Mouse (Mus musculus): ENCODE measurements at regions not wholly inside any gene's neighbourhood (a gene's known extent, or its start where the extent isn't known, plus 50 kb on each side); places are given as distances from the start of the nearest gene placed in this dataset.

GRCm38 (mm10) chr19:60051151-60051550, 107.7 kb upstream of the Rab11fip2 start:
- TF ChIP-seq POLR2A (IDR thresholded peaks at IDR 0.05; ENCODE audit: extremely low read depth, insufficient read depth, low read length) (no peak), CTCF (IDR thresholded peaks at IDR 0.05; ENCODE audit: extremely low read depth, insufficient read depth, low read length) (no peak)
- Histone ChIP-seq H3K4me3 (ENCODE audit: insufficient read depth, low read length) (no peak overlapping the region), H3K27ac (ENCODE audit: insufficient read depth, low read length) (no peak overlapping the region), H3K4me1 (ENCODE audit: control insufficient read depth, insufficient read depth, low read length) (no peaks in the 10 kb centered on the region)

- no peak overlapping the region for H3K4me3 ChIP-seq (ENCODE audit: insufficient read depth, low read length)
- TF ChIP-seq POLR2A (IDR thresholded peaks at IDR 0.05; ENCODE audit: extremely low read depth, insufficient read depth, low read length) (no peak), CTCF (IDR thresholded peaks at IDR 0.05; ENCODE audit: extremely low read depth, insufficient read depth, low read length) (no peak)
- no peaks in the 10 kb centered on the region for H3K4me1 ChIP-seq (ENCODE audit: control insufficient read depth, insufficient read depth, low read length)
- no peak overlapping the region for H3K27ac ChIP-seq (ENCODE audit: insufficient read depth, low read length)
These were observed 97.3 kb upstream of the Rab11fip2 start for GRCm38 (mm10) chr19:60040721-60041120.

DNA sequence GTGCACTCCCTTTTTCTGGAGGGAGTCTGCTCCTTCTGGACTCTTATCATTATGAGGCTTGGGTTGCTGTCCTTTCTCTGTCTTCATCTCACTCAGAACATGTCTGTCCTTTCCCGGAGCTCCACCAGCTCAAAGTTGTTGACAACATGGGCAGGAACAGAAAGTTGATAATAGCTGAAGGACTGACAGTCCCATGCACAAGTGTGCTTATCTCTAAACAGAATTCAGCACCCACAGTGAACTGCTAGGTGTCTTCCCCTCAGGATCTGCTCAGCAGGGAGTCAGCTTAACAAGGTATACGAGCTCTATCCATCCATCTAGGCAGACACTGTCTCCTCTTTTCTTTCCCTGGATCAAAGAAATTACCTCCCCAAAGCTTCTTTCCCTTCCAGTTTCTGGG, 89.2 kb upstream of the Rab11fip2 start:
- Histone ChIP-seq H3K4me1 (ENCODE audit: control insufficient read depth, insufficient read depth, low read length) (no peaks in the 10 kb centered on the region), H3K27ac (ENCODE audit: insufficient read depth, low read length) (no peak overlapping the region), H3K4me3 (ENCODE audit: insufficient read depth, low read length) (no peak overlapping the region)
- no peak for TF ChIP-seq CTCF (IDR thresholded peaks at IDR 0.05; ENCODE audit: extremely low read depth, insufficient read depth, low read length)
- no peak for TF ChIP-seq POLR2A (IDR thresholded peaks at IDR 0.05; ENCODE audit: extremely low read depth, insufficient read depth, low read length)

GRCm38 (mm10) chr19:60030212-60030788, 86.8 kb upstream of the Rab11fip2 start:
- no peaks in the 10 kb centered on the region for H3K4me1 ChIP-seq (ENCODE audit: control insufficient read depth, insufficient read depth, low read length)
- H3K27ac ChIP-seq (ENCODE audit: insufficient read depth, low read length), result no peak overlapping the region
- H3K4me3 ChIP-seq (ENCODE audit: insufficient read depth, low read length), result no peak overlapping the region
- TF ChIP-seq CTCF (IDR thresholded peaks at IDR 0.05; ENCODE audit: extremely low read depth, insufficient read depth, low read length) (no peak), POLR2A (IDR thresholded peaks at IDR 0.05; ENCODE audit: extremely low read depth, insufficient read depth, low read length) (no peak)

- Histone ChIP-seq H3K4me3 (ENCODE audit: insufficient read depth, low read length) (no peak overlapping the region), H3K4me1 (ENCODE audit: control insufficient read depth, insufficient read depth, low read length) (no peaks in the 10 kb centered on the region), H3K27ac (ENCODE audit: insufficient read depth, low read length) (no peak overlapping the region)
- TF ChIP-seq POLR2A (IDR thresholded peaks at IDR 0.05; ENCODE audit: extremely low read depth, insufficient read depth, low read length) (no peak), CTCF (IDR thresholded peaks at IDR 0.05; ENCODE audit: extremely low read depth, insufficient read depth, low read length) (no peak)
These were observed 86.3 kb upstream of the Rab11fip2 start for GRCm38 (mm10) chr19:60029720-60030119.

DNA sequence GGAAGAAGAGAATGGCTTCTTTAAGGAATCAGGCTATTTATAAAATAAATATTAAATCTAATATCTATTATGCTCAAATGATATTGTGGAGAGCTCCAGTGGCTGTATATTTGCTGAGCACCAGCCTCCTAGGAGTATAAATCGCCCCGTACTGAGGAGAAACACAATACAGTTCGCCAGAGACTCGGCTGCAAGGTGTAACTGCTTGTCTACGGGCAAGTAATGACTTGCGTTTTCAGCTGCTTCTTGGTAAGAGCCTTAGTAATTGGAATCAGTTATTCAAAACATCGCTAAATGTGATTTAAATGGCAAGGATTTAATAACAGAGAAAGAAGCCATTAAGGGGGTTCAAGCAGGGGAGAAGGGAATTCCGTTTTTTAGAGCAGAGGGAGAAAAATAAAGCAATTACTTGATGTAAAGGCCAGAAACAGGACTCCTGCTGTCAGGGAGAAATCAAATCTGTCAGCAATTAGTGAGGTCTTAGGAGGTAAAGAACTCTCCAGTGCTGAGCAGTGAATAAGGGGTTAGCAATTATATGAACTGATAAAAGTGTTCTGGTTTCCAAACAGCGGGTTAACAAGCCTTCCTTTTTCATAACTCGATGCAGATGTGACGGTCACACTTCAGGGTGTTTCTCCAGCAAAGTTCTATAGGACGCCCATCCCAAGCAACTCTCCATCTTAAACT, 72.3 kb upstream of the Rab11fip2 start:
- Histone ChIP-seq H3K27ac (ENCODE audit: insufficient read depth, low read length) (no peak overlapping the region), H3K4me1 (ENCODE audit: control insufficient read depth, insufficient read depth, low read length) (no peaks in the 10 kb centered on the region), H3K4me3 (ENCODE audit: insufficient read depth, low read length) (no peak overlapping the region)
- TF ChIP-seq CTCF (IDR thresholded peaks at IDR 0.05; ENCODE audit: extremely low read depth, insufficient read depth, low read length), result no peak
- no peak for TF ChIP-seq POLR2A (IDR thresholded peaks at IDR 0.05; ENCODE audit: extremely low read depth, insufficient read depth, low read length)

GRCm38 (mm10) chr19:59995557-59995956, 52.1 kb upstream of the Rab11fip2 start:
- no peaks in the 10 kb centered on the region for H3K4me1 ChIP-seq (ENCODE audit: control insufficient read depth, insufficient read depth, low read length)
- H3K4me3 ChIP-seq (ENCODE audit: insufficient read depth, low read length), result no peak overlapping the region
- H3K27ac ChIP-seq (ENCODE audit: insufficient read depth, low read length), result no peak overlapping the region
- TF ChIP-seq POLR2A (IDR thresholded peaks at IDR 0.05; ENCODE audit: extremely low read depth, insufficient read depth, low read length), result no peak
- no peak for TF ChIP-seq CTCF (IDR thresholded peaks at IDR 0.05; ENCODE audit: extremely low read depth, insufficient read depth, low read length)
